ENCODE assay signal across 8 mouse cellular contexts in genomic region chr2:137115241-137116024, GRCm38 (mm10). TPM values are rescaled to one million over a fixed set of nuclear protein-coding genes. Genes with fewer than 3 reads are reported as not detected.
DNase-seq lines count a peak whose midpoint lies in the region; ATAC-seq and TF ChIP-seq lines count a peak whose summit lies in the region.

No protein-coding gene starts in this region.

- no peaks in the 10 kb centered on the region for H3K36me3 ChIP-seq in intestine, embryonic 16.5 days (ENCODE audit: control insufficient read depth, insufficient read depth, low read length)
- H3K36me3 ChIP-seq in lung, postnatal 0 days (ENCODE audit: insufficient read depth, low read length): no peaks in the 10 kb centered on the region
- H3K36me3 ChIP-seq in stomach, embryonic 14.5 days (ENCODE audit: control insufficient read depth, insufficient read depth, low read length): no peaks in the 10 kb centered on the region; the same call in 1 of the 2 replicates

- under 1% methylated on average over 40 of the region's 40 CpGs for WGBS in intestine, embryonic 16.5 days
- WGBS in lung, postnatal 0 days: under 1% methylated on average over 40 of the region's 40 CpGs
- WGBS in stomach, embryonic 14.5 days: under 1% methylated on average over 40 of the region's 40 CpGs

- no peak for TF ChIP-seq EP300 in lung, postnatal 0 days (IDR thresholded peaks at IDR 0.05)

- no peak for DNase-seq in left cerebral cortex, adult 2 months (ENCODE audit: extremely low spot score in 1 of 2, low spot score in 2 of 2)
- DNase-seq in left cerebral cortex, postnatal 14 days (ENCODE audit: low spot score in 2 of 2): no peak
- peak; percentile 13 for DNase-seq in adrenal gland, postnatal 25 days
- DNase-seq in gastrocnemius, postnatal 14 days: peak; percentile 31
- DNase-seq in lung, postnatal 0 days (ENCODE audit: low spot score): peak; percentile 51
- no peak for DNase-seq in frontal cortex, postnatal 36 days (ENCODE audit: low spot score in 2 of 2)

- H3K4me2 ChIP-seq in intestine, embryonic 16.5 days (ENCODE audit: low read depth, low read length): peak overlapping the region; percentile 96
- peak overlapping the region; percentile 93 for H3K4me2 ChIP-seq in lung, postnatal 0 days (replicated peaks; ENCODE audit: low read depth, low read length)
- H3K4me2 ChIP-seq in stomach, embryonic 14.5 days (replicated peaks; ENCODE audit: low read depth, low read length): peak overlapping the region; percentile 88

- ATAC-seq in intestine, embryonic 16.5 days: no peak
- ATAC-seq in lung, postnatal 0 days: no peak
- ATAC-seq in stomach, embryonic 14.5 days (ENCODE audit: insufficient number of reproducible peaks, insufficient read depth, low FRiP score, low read depth): no peak

- peak overlapping the region; percentile 67 for H3K27ac ChIP-seq in left cerebral cortex, adult 2 months
- peak overlapping the region; percentile 98 for H3K27ac ChIP-seq in intestine, embryonic 16.5 days (ENCODE audit: low read length)
- peak overlapping the region; percentile 98 for H3K27ac ChIP-seq in lung, postnatal 0 days (ENCODE audit: low read length)
- peak overlapping the region; percentile 92 for H3K27ac ChIP-seq in stomach, embryonic 14.5 days (ENCODE audit: low read length)

- TF ChIP-seq CTCF in left cerebral cortex, adult 2 months (IDR thresholded peaks at IDR 0.05): no peak
- no peak for TF ChIP-seq CTCF in lung, postnatal 0 days (IDR thresholded peaks at IDR 0.05)

- peak overlapping the region; percentile 80 for H3K9ac ChIP-seq in intestine, embryonic 16.5 days (ENCODE audit: low read depth, low read length)
- peak overlapping the region; percentile 70 for H3K9ac ChIP-seq in lung, postnatal 0 days (replicated peaks; ENCODE audit: low read depth)
- H3K9ac ChIP-seq in stomach, embryonic 14.5 days (replicated peaks; ENCODE audit: low read depth, low read length): peak overlapping the region; percentile 82

- no peaks in the 10 kb centered on the region for H3K9me3 ChIP-seq in intestine, embryonic 16.5 days (ENCODE audit: control insufficient read depth, low read length)
- H3K9me3 ChIP-seq in lung, postnatal 0 days (ENCODE audit: low read length): no peaks in the 10 kb centered on the region
- no peaks in the 10 kb centered on the region for H3K9me3 ChIP-seq in stomach, embryonic 14.5 days (ENCODE audit: control insufficient read depth, low read depth, low read length)

- peaks cover 20% of the 10 kb centered on the region; the same call in 1 of the 2 replicates for H3K4me1 ChIP-seq in intestine, embryonic 16.5 days (ENCODE audit: control insufficient read depth, insufficient read depth, low read length)
- no peaks in the 10 kb centered on the region; the same call in 1 of the 2 replicates for H3K4me1 ChIP-seq in lung, postnatal 0 days (ENCODE audit: insufficient read depth, low read depth, low read length)
- peaks cover 20% of the 10 kb centered on the region; the same call in 1 of the 2 replicates for H3K4me1 ChIP-seq in stomach, embryonic 14.5 days (ENCODE audit: control insufficient read depth, insufficient read depth, low read length)

- intact Hi-C loops in left cerebral cortex, adult 2 months (cut with DNase I): loop anchor here (2.0 to 5.0 kb wide), 3 partner anchors 223 to 827 kb away; partner anchors contain the start of genes AL731706.1, Mkks and Slx4ip
- intact Hi-C loops in left cerebral cortex, postnatal 14 days (cut with DNase I): loop anchor here (5.0 to 10.0 kb wide), 3 partner anchors 201 to 829 kb away; no protein-coding TSS in a partner anchor
- intact Hi-C loops in gastrocnemius, postnatal 14 days (cut with DNase I; ENCODE audit: low total_unique reads): loop anchor here (5.0 to 10.0 kb wide), 3 partner anchors 121 to 829 kb away; no protein-coding TSS in a partner anchor

- H3K4me3 ChIP-seq in left cerebral cortex, adult 2 months: peak overlapping the region; percentile 66
- peak overlapping the region; percentile 77 for H3K4me3 ChIP-seq in intestine, embryonic 16.5 days (ENCODE audit: low read length)
- H3K4me3 ChIP-seq in lung, postnatal 0 days (ENCODE audit: low read depth, low read length): peak overlapping the region; percentile 83
- peak overlapping the region; percentile 54 for H3K4me3 ChIP-seq in stomach, embryonic 14.5 days (ENCODE audit: low read depth, low read length)

- no peaks in the 10 kb centered on the region for H3K27me3 ChIP-seq in intestine, embryonic 16.5 days (replicated peaks; ENCODE audit: control insufficient read depth, insufficient read depth, low read length)
- no peaks in the 10 kb centered on the region for H3K27me3 ChIP-seq in lung, postnatal 0 days (replicated peaks; ENCODE audit: insufficient read depth, low read length)
- no peaks in the 10 kb centered on the region for H3K27me3 ChIP-seq in stomach, embryonic 14.5 days (ENCODE audit: control insufficient read depth, insufficient read depth, low read length)

RNA-seq across cellular contexts. Expression of gene Jag1, which starts 1.0 kb away (rescaled TPM):
- total RNA-seq in left cerebral cortex, adult 2 months (2021): 1 to 10 TPM; 5.2 to 6.7 TPM
- total RNA-seq in left cerebral cortex, postnatal 14 days (2021): 1 to 10 TPM; 6.0 to 6.5 TPM
- 12.1 and 14.9 TPM in 2 replicates for total RNA-seq in adrenal gland, postnatal 25 days (2021)
- 10 to 100 TPM in 1 of 2 experiments, 1 to 10 TPM in 1; 9.5 to 11.4 TPM for total RNA-seq in gastrocnemius, postnatal 14 days (2021)
- polyA plus RNA-seq in intestine, embryonic 16.5 days (2015; fragmentation: Nextera tagmentation; extraction: Ambion mirVana): 5.1 and 8.9 TPM in 2 replicates
- polyA plus RNA-seq in lung, postnatal 0 days (2015; fragmentation: Nextera tagmentation; extraction: Ambion mirVana): 14.8 and 15.4 TPM in 2 replicates
- 20.2 and 23.6 TPM in 2 replicates for polyA plus RNA-seq in stomach, embryonic 14.5 days (2014; fragmentation: Nextera tagmentation; extraction: Ambion mirVana)

Comparison
In these comparisons a context has a peak if more than half of its experiments do, and no peak if none do; other contexts are left out.
1. DNase-seq: peak in adrenal gland, postnatal 25 days (single experiment), gastrocnemius, postnatal 14 days (single experiment) and lung, postnatal 0 days (single experiment); none in left cerebral cortex, adult 2 months (0 of 2), left cerebral cortex, postnatal 14 days (0 of 2) and frontal cortex, postnatal 36 days (0 of 2).
2. Peak in every context shown above with its lines, with median percentiles within 50 percentile points of each other: H3K27ac ChIP-seq, H3K4me3 ChIP-seq, H3K4me2 ChIP-seq and H3K9ac ChIP-seq.